Mouse (Mus musculus): ENCODE measurements at regions not wholly inside any gene's neighbourhood (a gene's known extent, or its start where the extent isn't known, plus 50 kb on each side); places are given as distances from the start of the nearest gene placed in this dataset.

DNA sequence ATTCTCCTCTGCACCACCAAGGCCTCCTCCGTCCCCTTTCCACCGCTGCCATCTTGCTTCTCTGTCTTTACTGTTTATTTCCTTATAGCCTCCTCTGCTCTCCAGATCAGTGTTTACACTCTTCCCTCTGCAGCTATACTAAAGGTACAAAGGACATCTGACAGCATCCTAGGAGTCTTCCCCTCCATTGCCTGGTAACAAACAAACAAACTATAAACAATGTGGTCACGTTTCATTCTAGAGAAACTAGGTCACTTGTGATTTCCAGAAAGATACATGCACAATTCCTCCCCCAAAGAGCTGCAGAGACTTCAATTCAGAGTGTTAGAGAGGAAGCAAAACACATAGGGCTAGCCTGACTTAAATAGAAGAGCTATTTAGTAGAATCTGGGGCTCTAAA, 83.8 kb downstream of the Fasl start:
- 41% methylated on average over 3 of the region's 3 CpGs for WGBS
- Histone ChIP-seq H3K36me3 (ENCODE audit: control insufficient read depth, insufficient read depth, low read length) (no peaks in the 10 kb centered on the region), H3K4me1 (ENCODE audit: control insufficient read depth, insufficient read depth, low read length) (no peaks in the 10 kb centered on the region), H3K27ac (ENCODE audit: low read length) (no peak overlapping the region), H3K9me3 (replicated peaks; ENCODE audit: control insufficient read depth, low read length) (no peaks in the 10 kb centered on the region), H3K9ac (ENCODE audit: low read length) (no peak overlapping the region), H3K27me3 (ENCODE audit: control insufficient read depth, insufficient read depth, low read length) (no peaks in the 10 kb centered on the region), H3K4me2 (ENCODE audit: low read depth, low read length) (no peak overlapping the region), H3K4me3 (replicated peaks; ENCODE audit: low read length) (no peak overlapping the region)
- no peak for ATAC-seq (ENCODE audit: insufficient read depth, low FRiP score)

DNA sequence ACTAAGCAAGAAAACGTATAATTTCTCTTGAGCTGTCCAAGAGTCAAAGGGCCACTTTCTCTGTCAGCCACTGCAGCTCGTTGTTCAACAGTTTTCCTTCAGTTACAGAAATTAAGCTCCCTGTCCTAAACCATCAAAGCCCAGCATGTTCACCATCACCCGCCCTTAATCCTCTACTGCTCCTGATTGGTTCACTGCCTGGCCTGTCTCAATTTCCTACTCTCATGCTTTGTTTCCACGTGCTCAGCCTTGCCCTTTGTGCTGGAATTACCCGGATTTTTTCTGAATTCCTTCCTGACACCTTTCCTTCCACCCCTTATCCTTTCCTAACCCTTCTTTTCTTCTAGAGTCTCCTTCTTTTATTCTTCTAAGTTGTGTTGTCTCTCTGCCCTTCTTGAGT, 92.4 kb downstream of the Fasl start:
- Histone ChIP-seq H3K27me3 (ENCODE audit: control insufficient read depth, insufficient read depth, low read length) (no peaks in the 10 kb centered on the region), H3K4me2 (ENCODE audit: low read depth, low read length) (no peak overlapping the region), H3K27ac (ENCODE audit: low read length) (no peak overlapping the region), H3K4me3 (replicated peaks; ENCODE audit: low read length) (no peak overlapping the region), H3K4me1 (ENCODE audit: control insufficient read depth, insufficient read depth, low read length) (no peaks in the 10 kb centered on the region), H3K36me3 (ENCODE audit: control insufficient read depth, insufficient read depth, low read length) (no peaks in the 10 kb centered on the region), H3K9ac (ENCODE audit: low read length) (no peak overlapping the region), H3K9me3 (replicated peaks; ENCODE audit: control insufficient read depth, low read length) (no peaks in the 10 kb centered on the region)
- ATAC-seq (ENCODE audit: insufficient read depth, low FRiP score): no peak
- WGBS: 42% methylated on average over 5 of the region's 5 CpGs

- no peaks in the 10 kb centered on the region for H3K9me3 ChIP-seq (replicated peaks; ENCODE audit: control insufficient read depth, low read length)
- no peak overlapping the region for H3K27ac ChIP-seq (ENCODE audit: low read length)
- H3K36me3 ChIP-seq (ENCODE audit: control insufficient read depth, insufficient read depth, low read length): no peaks in the 10 kb centered on the region
- no peak overlapping the region for H3K9ac ChIP-seq (ENCODE audit: low read length)
- no peaks in the 10 kb centered on the region for H3K4me1 ChIP-seq (ENCODE audit: control insufficient read depth, insufficient read depth, low read length)
- no peaks in the 10 kb centered on the region for H3K27me3 ChIP-seq (ENCODE audit: control insufficient read depth, insufficient read depth, low read length)
- no peak overlapping the region for H3K4me2 ChIP-seq (ENCODE audit: low read depth, low read length)
- 73% methylated on average over 6 of the region's 6 CpGs for WGBS
- H3K4me3 ChIP-seq (replicated peaks; ENCODE audit: low read length): no peak overlapping the region
- no peak for ATAC-seq (ENCODE audit: insufficient read depth, low FRiP score)
Measured at GRCm38 (mm10) chr1:161693768-161694160, 94.5 kb downstream of the Fasl start.

- Histone ChIP-seq H3K9me3 (replicated peaks; ENCODE audit: control insufficient read depth, low read length) (no peaks in the 10 kb centered on the region), H3K27me3 (ENCODE audit: control insufficient read depth, insufficient read depth, low read length) (no peaks in the 10 kb centered on the region), H3K9ac (ENCODE audit: low read length) (no peak overlapping the region), H3K4me2 (ENCODE audit: low read depth, low read length) (no peak overlapping the region), H3K36me3 (ENCODE audit: control insufficient read depth, insufficient read depth, low read length) (no peaks in the 10 kb centered on the region), H3K4me3 (replicated peaks; ENCODE audit: low read length) (no peak overlapping the region), H3K27ac (ENCODE audit: low read length) (no peak overlapping the region), H3K4me1 (ENCODE audit: control insufficient read depth, insufficient read depth, low read length) (no peaks in the 10 kb centered on the region)
- WGBS: 76% methylated on average over 14 of the region's 14 CpGs
- no peak for ATAC-seq (ENCODE audit: insufficient read depth, low FRiP score)
Measured at GRCm38 (mm10) chr1:161692836-161693767, 95.2 kb downstream of the Fasl start.

DNA sequence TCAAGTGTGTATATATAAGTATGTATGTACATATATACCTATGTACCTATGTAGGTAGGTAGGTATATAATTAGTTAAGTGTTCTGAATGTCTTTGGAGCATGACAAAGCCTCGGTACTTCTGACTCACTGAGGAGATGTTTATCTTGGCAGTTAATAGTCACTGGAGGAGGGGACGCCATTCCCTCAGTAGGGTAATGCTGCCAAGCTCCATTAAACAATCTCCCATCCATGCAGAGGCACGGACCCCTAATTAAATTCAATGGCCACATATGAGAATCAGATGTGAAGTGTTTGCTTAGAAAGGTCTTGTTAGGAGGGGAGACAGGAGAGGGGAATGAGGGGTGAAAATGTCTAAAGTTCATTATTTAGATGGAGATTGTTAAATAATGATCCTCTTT, 99.3 kb downstream of the Fasl start:
- no peaks in the 10 kb centered on the region for H3K9me3 ChIP-seq (replicated peaks; ENCODE audit: control insufficient read depth, low read length)
- WGBS: 22% methylated on average over 3 of the region's 3 CpGs
- ATAC-seq (ENCODE audit: insufficient read depth, low FRiP score): no peak
- no peaks in the 10 kb centered on the region for H3K36me3 ChIP-seq (ENCODE audit: control insufficient read depth, insufficient read depth, low read length)
- H3K4me3 ChIP-seq (replicated peaks; ENCODE audit: low read length): no peak overlapping the region
- no peak overlapping the region for H3K27ac ChIP-seq (ENCODE audit: low read length)
- no peaks in the 10 kb centered on the region for H3K27me3 ChIP-seq (ENCODE audit: control insufficient read depth, insufficient read depth, low read length)
- H3K9ac ChIP-seq (ENCODE audit: low read length): no peak overlapping the region
- H3K4me2 ChIP-seq (ENCODE audit: low read depth, low read length): no peak overlapping the region
- H3K4me1 ChIP-seq (ENCODE audit: control insufficient read depth, insufficient read depth, low read length): no peaks in the 10 kb centered on the region

DNA sequence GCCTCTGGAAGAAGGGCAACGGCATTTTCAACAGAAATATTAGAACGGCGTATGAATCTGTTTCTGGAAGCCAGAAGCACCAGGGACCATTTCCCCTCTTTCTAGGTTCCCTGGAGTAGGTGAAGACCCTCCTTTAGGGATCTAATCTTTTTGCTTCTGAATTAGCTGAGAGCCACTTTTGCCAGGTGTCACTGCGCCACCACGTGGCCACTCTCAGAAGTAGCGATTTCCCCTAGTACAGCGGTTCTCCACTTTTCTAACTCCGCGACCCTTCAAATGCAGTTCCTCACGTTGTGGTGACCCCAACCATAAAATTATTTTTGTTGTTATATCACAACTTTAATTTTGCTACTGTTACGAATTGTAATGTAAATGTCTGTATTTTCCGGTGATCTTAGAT, 100.7 kb downstream of the Fasl start:
- 22% methylated on average over 12 of the region's 12 CpGs for WGBS
- H3K4me3 ChIP-seq (replicated peaks; ENCODE audit: low read length): no peak overlapping the region
- no peaks in the 10 kb centered on the region for H3K36me3 ChIP-seq (ENCODE audit: control insufficient read depth, insufficient read depth, low read length)
- no peaks in the 10 kb centered on the region for H3K4me1 ChIP-seq (ENCODE audit: control insufficient read depth, insufficient read depth, low read length)
- H3K9ac ChIP-seq (ENCODE audit: low read length): no peak overlapping the region
- ATAC-seq (ENCODE audit: insufficient read depth, low FRiP score): no peak
- peak overlapping the region; percentile 22; the same call in 1 of the 2 replicates for H3K4me2 ChIP-seq (ENCODE audit: low read depth, low read length)
- no peaks in the 10 kb centered on the region for H3K9me3 ChIP-seq (replicated peaks; ENCODE audit: control insufficient read depth, low read length)
- H3K27ac ChIP-seq (ENCODE audit: low read length): no peak overlapping the region
- no peaks in the 10 kb centered on the region for H3K27me3 ChIP-seq (ENCODE audit: control insufficient read depth, insufficient read depth, low read length)

- no peaks in the 10 kb centered on the region for H3K4me1 ChIP-seq (ENCODE audit: control insufficient read depth, insufficient read depth, low read length)
- ATAC-seq (ENCODE audit: insufficient read depth, low FRiP score): no peak
Measured at GRCm38 (mm10) chr1:161680558-161680957, 107.7 kb downstream of the Fasl start.

GRCm38 (mm10) chr1:161670937-161671336, 117.4 kb downstream of the Fasl start:
- WGBS: 85% methylated on average over 5 of the region's 5 CpGs
- H3K36me3 ChIP-seq (ENCODE audit: control insufficient read depth, insufficient read depth, low read length): no peaks in the 10 kb centered on the region
- no peak overlapping the region for H3K4me3 ChIP-seq (replicated peaks; ENCODE audit: low read length)
- no peaks in the 10 kb centered on the region for H3K9me3 ChIP-seq (replicated peaks; ENCODE audit: control insufficient read depth, low read length)
- ATAC-seq (ENCODE audit: insufficient read depth, low FRiP score): no peak
- H3K27me3 ChIP-seq (ENCODE audit: control insufficient read depth, insufficient read depth, low read length): no peaks in the 10 kb centered on the region
- no peaks in the 10 kb centered on the region for H3K4me1 ChIP-seq (ENCODE audit: control insufficient read depth, insufficient read depth, low read length)
- no peak overlapping the region for H3K4me2 ChIP-seq (ENCODE audit: low read depth, low read length)
- H3K27ac ChIP-seq (ENCODE audit: low read length): no peak overlapping the region
- no peak overlapping the region for H3K9ac ChIP-seq (ENCODE audit: low read length)

More at GRCm38 (mm10) chr1:161680558-161680957, 107.7 kb downstream of the Fasl start:
- no peaks in the 10 kb centered on the region for H3K27me3 ChIP-seq (ENCODE audit: control insufficient read depth, insufficient read depth, low read length)
- no peaks in the 10 kb centered on the region for H3K9me3 ChIP-seq (replicated peaks; ENCODE audit: control insufficient read depth, low read length)
- no peak overlapping the region for H3K4me3 ChIP-seq (replicated peaks; ENCODE audit: low read length)
- no peaks in the 10 kb centered on the region for H3K36me3 ChIP-seq (ENCODE audit: control insufficient read depth, insufficient read depth, low read length)
- WGBS: 60% methylated on average over 6 of the region's 6 CpGs
- no peak overlapping the region for H3K9ac ChIP-seq (ENCODE audit: low read length)
- no peak overlapping the region for H3K27ac ChIP-seq (ENCODE audit: low read length)
- no peak overlapping the region for H3K4me2 ChIP-seq (ENCODE audit: low read depth, low read length)

DNA sequence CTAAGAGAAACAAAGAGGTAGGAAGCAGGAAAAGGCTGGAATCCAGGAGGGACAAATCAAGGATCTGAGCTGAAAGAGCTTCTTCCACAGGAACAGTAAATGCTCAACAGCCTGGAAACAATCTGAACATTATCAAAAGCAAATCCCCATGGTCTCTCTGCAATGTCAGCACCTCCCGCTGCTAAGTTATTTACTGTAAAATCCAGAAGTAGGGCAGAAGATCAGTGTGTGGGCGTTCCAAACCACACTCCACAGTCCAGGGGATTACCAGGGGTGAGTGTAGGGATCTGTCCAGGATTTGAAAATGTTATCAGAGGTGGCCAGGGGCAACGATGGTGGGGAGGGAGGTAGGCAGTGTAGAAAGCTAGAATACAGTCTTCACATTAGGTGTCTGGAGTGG, 124.0 kb downstream of the Fasl start:
- 53% methylated on average over 3 of the region's 3 CpGs for WGBS
- no peaks in the 10 kb centered on the region for H3K4me1 ChIP-seq (ENCODE audit: control insufficient read depth, insufficient read depth, low read length)
- H3K36me3 ChIP-seq (ENCODE audit: control insufficient read depth, insufficient read depth, low read length): no peaks in the 10 kb centered on the region
- ATAC-seq (ENCODE audit: insufficient read depth, low FRiP score): no peak
- H3K27me3 ChIP-seq (ENCODE audit: control insufficient read depth, insufficient read depth, low read length): no peaks in the 10 kb centered on the region
- H3K27ac ChIP-seq (ENCODE audit: low read length): no peak overlapping the region
- no peak overlapping the region for H3K4me3 ChIP-seq (replicated peaks; ENCODE audit: low read length)
- no peak overlapping the region for H3K4me2 ChIP-seq (ENCODE audit: low read depth, low read length)
- no peaks in the 10 kb centered on the region for H3K9me3 ChIP-seq (replicated peaks; ENCODE audit: control insufficient read depth, low read length)
- H3K9ac ChIP-seq (ENCODE audit: low read length): no peak overlapping the region
